Mouse (Mus musculus) macrophage (primary cell): ENCODE data around the gene Cntnap2. TPM values are rescaled to one million over a fixed set of nuclear protein-coding genes. Genes with fewer than 3 reads are reported as not detected.

Experiments
- H3K27ac ChIP-seq: fragments of 350-480 bp; formaldehyde crosslinking; 2 replicates; pipeline ENCODE4 v1.9.0; 2021
- H3K36me3 ChIP-seq: fragments of 350-480 bp; formaldehyde crosslinking; 2 replicates; pipeline ENCODE4 v1.9.0; 2021; ENCODE audit errors: inconsistent target
- H3K4me3 ChIP-seq: fragments of 350-480 bp; formaldehyde crosslinking; 2 replicates; pipeline ENCODE4 v1.9.0; 2021; ENCODE audit errors: inconsistent target
- H3K79me2 ChIP-seq: fragments of 350-480 bp; formaldehyde crosslinking; 2 replicates; pipeline ENCODE4 v1.9.0; 2021; ENCODE audit errors: inconsistent target
- WGBS: methylation state at CpG from one replicate; pipeline ENCODE4 v1.1.7; 2026; ENCODE audit warnings: inconsistent platforms; ENCODE audit not compliant: missing documents; 5-methylcytosine and 5-hydroxymethylcytosine counted together
- polyA plus RNA-seq: library from polyadenylated mRNA; stranded (reverse); fragments of 250-400 nt; gene quantifications from 3 replicates; pipeline ENCODE4 v1.2.4, GENCODE M21; 2018; ENCODE audit warnings: inconsistent platforms

Cntnap2 gene
- polyA plus RNA-seq, 1 experiment from 2014 or later: not detected

DNA sequence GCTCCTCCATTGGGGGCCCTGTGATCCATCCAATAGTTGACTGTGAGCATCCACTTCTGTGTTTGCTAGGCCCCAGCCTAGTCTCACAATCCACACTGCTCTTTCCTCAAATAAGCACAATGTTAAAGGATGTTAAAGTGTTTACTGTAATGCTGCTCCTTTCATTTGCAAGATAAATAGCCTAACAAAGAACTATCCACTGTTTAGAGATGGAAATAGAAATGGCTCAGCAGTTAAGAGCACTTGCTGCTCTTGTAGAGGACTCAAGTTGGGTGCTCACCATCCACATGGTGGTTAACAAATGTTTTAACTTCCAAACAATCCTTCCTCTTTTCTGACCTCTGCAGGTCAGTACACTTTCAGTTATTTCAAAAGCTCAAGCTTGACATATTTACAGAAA, 1022.3 kb downstream of the Cntnap2 start:
- no peaks in the 10 kb centered on the region for H3K36me3 ChIP-seq
- no peak overlapping the region for H3K4me3 ChIP-seq
- no peak overlapping the region for H3K27ac ChIP-seq
- H3K79me2 ChIP-seq: no peaks in the 10 kb centered on the region

DNA sequence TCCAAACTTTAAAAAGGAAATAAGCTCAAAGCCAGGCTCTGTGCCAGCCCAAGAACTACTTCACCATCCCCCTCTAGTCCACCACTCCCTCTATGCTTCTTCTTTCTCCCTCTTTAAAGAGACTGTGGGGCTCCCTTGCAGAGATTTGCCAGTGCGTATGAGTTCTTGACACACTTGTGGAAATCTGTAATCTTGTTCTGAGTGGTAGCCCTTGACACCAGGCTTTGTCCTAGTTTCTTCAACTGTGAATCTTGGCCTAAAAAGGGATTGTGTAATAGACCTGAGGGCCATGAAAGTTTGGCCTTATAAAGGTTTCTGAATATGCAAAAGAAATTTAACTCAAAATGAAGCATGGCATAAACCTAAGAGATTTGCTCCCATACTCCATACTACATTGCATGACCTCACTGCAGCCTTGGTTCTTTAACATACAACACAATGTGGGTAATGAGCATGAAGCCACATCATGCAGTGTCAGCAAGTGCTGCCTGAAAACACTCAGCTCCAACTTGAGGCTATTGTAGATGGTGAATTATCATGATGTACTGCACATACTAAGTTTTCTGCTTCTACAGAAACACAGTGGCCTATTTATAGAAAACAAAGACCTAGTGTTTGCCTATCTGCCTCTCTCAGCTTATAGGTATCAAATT, 1084.2 kb downstream of the Cntnap2 start:
- H3K4me3 ChIP-seq: no peak overlapping the region
- no peaks in the 10 kb centered on the region for H3K79me2 ChIP-seq
- H3K36me3 ChIP-seq: no peaks in the 10 kb centered on the region
- WGBS: 100% methylated on average over 1 of the region's 1 CpGs
- H3K27ac ChIP-seq: no peak overlapping the region

DNA sequence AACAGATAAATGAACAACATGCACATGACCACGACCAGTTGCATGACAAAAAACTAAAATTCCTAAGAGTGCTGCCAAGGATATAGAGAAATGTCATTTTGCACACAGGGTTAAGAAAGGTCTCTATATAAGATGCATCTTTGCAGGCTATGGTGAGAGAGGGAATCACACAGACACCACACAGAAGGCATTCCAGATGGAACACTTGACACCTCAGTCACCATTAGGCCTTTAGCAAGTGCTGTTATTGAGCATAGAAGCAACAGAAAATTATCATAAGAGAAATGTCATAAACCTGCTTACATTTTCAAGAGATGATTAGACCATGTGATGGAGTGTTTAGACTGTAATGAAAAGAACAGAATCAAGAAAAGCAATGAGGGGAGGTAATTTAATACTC, 1107.7 kb downstream of the Cntnap2 start:
- no peaks in the 10 kb centered on the region for H3K79me2 ChIP-seq
- no peak overlapping the region for H3K27ac ChIP-seq
- no peaks in the 10 kb centered on the region for H3K36me3 ChIP-seq
- 70% methylated on average over 1 of the region's 1 CpGs for WGBS
- no peak overlapping the region for H3K4me3 ChIP-seq

DNA sequence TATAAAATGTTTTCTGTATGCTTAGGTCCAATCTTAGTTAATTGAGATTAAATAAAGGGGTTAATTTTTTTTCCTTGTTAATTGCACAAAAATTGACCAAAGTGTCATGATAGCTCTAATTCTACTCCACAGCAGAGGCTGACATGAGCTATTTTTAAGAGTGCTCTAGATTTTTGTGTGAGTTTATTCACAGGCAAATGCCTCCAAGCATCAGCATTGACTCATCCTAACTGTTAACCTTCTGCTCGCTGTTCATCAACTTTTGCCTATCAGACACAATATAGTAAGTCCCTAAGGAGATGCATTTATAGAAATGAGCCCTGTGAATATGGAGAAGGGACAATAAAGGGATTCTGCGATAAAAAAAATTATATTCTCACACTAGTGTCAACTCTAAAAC, 1138.1 kb downstream of the Cntnap2 start:
- H3K27ac ChIP-seq: no peak overlapping the region
- WGBS: 88% methylated on average over 2 of the region's 2 CpGs

DNA sequence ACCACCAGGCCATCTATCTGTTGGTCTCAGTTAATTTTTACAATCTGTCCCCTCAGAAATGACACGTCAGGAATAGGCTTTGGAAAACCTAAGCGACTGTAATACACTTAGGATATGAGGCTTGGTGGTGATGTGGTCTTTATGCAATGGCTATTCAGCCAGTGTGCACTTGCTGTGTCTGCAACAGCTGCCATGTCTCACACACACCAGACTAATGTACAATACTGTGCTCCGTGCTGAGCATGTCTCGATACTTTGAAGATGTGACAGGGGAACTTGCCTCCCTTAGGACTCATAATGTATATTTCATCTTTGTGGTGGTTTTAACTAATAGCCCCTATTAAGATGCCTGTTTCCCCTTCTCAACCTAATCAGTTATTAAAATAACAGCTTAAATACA, 1142.7 kb downstream of the Cntnap2 start:
- Histone ChIP-seq H3K27ac (no peak overlapping the region), H3K4me3 (no peak overlapping the region), H3K36me3 (no peaks in the 10 kb centered on the region), H3K79me2 (no peaks in the 10 kb centered on the region)
- WGBS: 89% methylated on average over 4 of the region's 4 CpGs

More for the DNA sequence above, 1138.1 kb downstream of the Cntnap2 start:
- Histone ChIP-seq H3K4me3 (no peak overlapping the region), H3K79me2 (no peaks in the 10 kb centered on the region), H3K36me3 (no peaks in the 10 kb centered on the region)

DNA sequence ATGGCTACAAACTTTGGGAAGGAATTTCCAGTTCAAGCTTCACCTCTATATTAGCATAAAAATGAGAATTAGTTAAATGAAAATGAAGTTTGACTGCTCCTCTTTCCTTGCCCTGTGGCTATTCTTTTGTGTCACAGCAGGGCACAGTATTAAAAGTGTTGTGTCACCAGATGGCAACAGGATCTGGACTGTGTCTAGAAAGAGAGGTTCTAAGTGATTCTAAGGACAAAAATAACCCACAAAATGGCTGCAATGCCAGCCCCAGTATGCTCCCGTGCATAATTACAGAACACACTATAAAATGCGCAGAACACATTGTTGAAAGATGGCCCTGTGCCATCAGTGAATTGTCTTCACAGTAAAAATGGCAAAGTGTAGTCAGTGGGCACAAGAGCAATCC, 1146.4 kb downstream of the Cntnap2 start:
- H3K79me2 ChIP-seq: no peaks in the 10 kb centered on the region
- no peak overlapping the region for H3K27ac ChIP-seq
- H3K4me3 ChIP-seq: no peak overlapping the region
- WGBS: 83% methylated on average over 2 of the region's 2 CpGs
- no peaks in the 10 kb centered on the region for H3K36me3 ChIP-seq

DNA sequence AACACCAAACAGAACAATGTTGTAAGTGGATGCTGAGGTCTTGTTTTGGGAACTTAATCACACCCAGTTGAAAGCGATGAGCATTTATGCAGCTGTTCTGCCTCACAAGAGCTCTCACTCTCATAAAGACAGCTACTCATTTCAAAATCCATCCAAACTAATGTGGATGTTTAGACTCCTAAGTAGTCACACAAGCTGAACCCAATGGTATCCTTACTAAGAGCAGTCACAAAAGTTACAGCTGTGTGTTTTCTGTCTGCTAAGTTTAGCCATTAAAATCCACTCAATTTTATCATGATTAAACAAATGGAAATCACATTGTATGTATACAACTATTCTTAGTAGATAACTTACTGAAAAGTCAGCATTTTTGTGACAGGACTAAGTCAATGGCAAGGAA, 1173.7 kb downstream of the Cntnap2 start:
- WGBS: 100% methylated on average over 1 of the region's 1 CpGs
- Histone ChIP-seq H3K4me3 (no peak overlapping the region), H3K27ac (no peak overlapping the region), H3K79me2 (no peaks in the 10 kb centered on the region), H3K36me3 (no peaks in the 10 kb centered on the region)

DNA sequence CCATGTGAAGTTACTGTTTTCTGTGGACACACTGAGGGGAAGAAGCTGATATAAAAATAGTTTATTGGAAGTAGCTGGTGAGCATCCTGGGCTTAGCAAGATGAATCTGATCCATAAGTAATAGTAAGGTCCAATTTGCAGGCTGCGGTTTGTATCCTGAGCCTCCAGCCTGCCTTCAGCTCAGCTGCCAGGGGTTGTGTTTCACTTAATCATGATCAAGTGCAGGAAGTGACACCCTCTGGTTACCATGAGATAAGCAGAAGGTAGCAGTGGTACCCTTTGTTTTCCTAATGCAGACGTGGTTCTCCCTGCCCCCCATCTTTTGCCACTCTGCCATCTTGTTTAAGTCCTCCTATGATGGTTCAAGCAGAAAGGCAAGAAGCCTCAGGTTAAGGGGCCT, 1181.2 kb downstream of the Cntnap2 start:
- Histone ChIP-seq H3K27ac (no peak overlapping the region), H3K4me3 (no peak overlapping the region), H3K79me2 (no peaks in the 10 kb centered on the region), H3K36me3 (no peaks in the 10 kb centered on the region)
- WGBS: 27% methylated on average over 2 of the region's 2 CpGs

DNA sequence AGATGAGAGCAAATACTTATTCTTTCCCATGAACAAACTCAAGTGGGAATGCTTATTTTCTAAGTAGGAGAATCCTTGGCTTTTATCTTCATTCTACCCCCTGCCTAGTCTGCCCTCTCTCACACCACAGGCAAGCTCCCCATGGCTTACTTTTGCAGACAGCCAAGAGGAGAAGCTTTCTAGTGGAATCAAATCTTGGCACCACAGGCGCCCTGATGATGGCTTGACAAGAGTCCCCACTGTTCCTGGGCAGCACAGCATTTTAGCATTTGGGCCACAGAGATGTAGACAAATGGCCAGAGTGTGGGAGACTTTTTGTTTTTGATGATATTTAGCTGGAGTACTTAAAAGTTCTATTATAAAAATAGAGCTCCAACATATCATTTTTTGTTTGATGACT, 1204.0 kb downstream of the Cntnap2 start:
- 80% methylated on average over 1 of the region's 1 CpGs for WGBS
- Histone ChIP-seq H3K27ac (no peak overlapping the region), H3K36me3 (no peaks in the 10 kb centered on the region), H3K79me2 (no peaks in the 10 kb centered on the region), H3K4me3 (no peak overlapping the region)

DNA sequence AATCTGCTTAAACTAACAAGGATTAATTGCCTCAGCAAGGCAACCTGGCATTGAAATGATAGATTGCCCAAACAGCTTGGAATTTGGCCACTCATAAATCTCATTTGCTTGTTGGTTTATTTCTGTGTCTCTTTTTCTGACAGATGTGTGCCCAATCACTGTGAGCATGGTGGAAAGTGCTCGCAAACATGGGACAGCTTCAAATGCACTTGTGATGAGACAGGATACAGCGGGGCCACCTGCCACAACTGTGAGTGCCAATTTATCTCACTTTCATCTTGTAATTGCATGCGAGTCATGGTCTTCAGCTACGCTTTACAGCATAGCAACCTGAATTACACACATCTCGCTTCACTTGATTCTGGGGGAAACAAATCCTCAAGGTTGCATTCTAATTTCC, 1287.8 kb downstream of the Cntnap2 start:
- H3K36me3 ChIP-seq: no peaks in the 10 kb centered on the region
- H3K4me3 ChIP-seq: no peak overlapping the region
- H3K27ac ChIP-seq: no peak overlapping the region
- 92% methylated on average over 5 of the region's 5 CpGs for WGBS
- no peaks in the 10 kb centered on the region for H3K79me2 ChIP-seq

DNA sequence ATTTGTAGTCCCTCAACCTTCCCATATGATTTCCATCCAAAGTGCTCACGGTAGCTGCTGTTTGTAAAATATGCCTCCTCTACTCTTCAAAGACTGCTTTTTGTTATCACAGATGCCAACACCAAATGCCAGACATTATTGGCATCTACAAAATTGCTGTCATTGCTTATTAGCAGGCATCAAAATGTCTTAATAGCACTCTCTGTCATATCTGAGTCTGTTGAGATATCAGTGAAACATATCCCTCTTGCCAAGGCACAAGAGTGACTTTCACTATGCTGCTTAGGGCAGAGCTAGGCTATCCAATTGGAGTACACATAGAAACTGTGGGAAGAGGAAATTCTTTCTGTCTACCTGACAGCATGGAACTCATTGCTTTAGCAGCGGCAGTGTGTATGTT, 1301.9 kb downstream of the Cntnap2 start:
- no peak overlapping the region for H3K4me3 ChIP-seq
- H3K36me3 ChIP-seq: no peaks in the 10 kb centered on the region
- 96% methylated on average over 2 of the region's 2 CpGs for WGBS
- no peaks in the 10 kb centered on the region for H3K79me2 ChIP-seq
- H3K27ac ChIP-seq: no peak overlapping the region

DNA sequence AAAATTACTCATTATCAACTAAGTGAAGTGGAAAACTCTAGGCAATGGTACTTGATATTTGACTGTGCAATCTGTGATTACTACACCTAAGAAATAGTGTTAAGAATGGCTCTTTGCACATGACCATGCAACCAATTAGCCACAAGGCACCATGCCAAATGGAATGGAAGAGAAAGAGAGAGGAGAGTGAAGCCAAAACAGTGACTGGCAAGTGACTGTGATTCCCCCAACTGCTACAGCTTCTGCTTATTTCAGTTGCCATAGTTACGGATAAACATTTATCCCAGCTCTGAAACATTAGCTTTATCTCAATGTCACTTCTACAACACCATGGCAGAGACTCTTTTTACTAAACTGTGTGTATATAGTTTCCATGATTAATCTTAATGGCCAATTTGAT, 1303.0 kb downstream of the Cntnap2 start:
- WGBS: 100% methylated on average over 1 of the region's 1 CpGs

DNA sequence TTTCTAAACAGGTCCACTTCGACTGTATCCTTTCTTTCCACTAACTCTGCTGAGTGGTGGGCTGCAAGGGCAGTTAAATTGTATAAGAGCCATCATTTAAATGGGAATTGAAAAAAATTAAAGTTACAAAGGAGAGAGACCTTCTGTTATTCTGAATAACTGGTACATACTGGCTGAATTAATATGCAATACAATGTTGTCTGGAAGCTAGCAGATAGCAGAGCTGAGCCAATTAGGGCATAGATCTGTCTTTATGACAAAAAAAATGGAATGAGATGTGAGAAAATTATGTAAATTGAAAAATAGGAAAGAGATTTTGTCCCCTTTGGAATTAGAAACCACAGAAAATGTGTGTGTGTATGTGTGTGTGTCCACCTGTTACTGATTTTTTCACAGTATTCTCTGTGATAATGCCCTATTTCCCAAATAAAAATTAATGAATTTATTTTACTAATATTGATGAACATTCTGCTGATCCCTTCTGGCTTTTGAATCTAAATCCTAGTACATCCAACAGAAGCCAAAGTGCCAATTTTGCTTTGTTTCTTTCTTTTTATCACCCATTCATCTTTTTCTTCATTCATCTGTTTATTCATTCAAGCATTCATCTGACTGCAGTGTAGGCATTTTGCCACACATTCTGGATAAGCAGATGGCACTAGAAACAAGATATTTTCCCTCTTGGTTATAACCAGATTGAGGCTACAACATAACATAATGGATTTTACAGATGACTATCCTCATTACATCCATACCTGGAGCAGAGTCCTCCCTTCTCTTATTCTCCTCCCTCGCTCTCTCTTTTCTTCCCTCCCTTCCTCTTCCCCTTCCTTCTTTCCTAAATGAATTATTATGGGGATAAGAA, 1339.8 kb downstream of the Cntnap2 start:
- H3K4me3 ChIP-seq: no peak overlapping the region
- no peaks in the 10 kb centered on the region for H3K36me3 ChIP-seq
- H3K27ac ChIP-seq: no peak overlapping the region
- WGBS: 67% methylated on average over 2 of the region's 2 CpGs
- H3K79me2 ChIP-seq: no peaks in the 10 kb centered on the region

More for the DNA sequence above, 1303.0 kb downstream of the Cntnap2 start:
- H3K27ac ChIP-seq: no peak overlapping the region
- no peak overlapping the region for H3K4me3 ChIP-seq
- no peaks in the 10 kb centered on the region for H3K36me3 ChIP-seq
- no peaks in the 10 kb centered on the region for H3K79me2 ChIP-seq

DNA sequence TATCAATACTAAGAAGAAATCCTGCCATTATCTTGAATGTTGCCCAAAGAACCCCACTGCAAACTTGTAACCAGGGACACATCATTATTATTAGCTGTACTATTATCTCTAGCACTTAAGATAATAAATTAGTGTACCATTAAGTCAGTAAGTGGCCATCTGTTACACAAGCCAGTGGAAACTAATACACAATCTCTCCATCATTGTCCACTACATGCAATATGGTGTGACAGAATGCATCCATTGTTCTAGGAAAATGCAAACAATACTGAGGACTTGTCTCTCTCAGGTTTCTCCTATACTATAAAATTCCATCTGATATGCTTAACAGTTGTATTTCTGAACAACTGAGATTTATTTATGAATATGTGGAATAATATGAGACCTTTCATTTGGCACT, 1355.0 kb downstream of the Cntnap2 start:
- Histone ChIP-seq H3K4me3 (no peak overlapping the region), H3K79me2 (no peaks in the 10 kb centered on the region), H3K27ac (no peak overlapping the region)

DNA sequence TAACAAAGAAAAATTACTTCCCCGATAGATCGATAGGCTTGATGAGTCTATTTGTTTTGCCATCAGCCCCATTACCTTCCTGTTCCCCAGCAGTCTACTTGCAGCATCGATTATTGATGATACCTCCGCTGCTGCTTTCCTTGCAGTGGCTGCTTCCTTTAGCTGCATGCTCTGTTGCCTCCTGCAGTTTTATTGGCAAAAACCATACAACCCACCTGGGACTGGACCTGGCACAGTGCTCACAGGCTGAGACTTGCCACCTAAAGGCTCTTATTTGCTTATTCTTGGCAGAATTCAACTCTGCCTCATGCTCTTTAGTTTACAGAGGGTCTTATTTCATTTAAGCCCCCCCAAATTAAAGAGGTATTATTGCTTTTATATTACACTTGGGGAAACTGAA, 1355.4 kb downstream of the Cntnap2 start:
- WGBS: 91% methylated on average over 4 of the region's 4 CpGs
- Histone ChIP-seq H3K27ac (no peak overlapping the region), H3K79me2 (no peaks in the 10 kb centered on the region), H3K4me3 (no peak overlapping the region), H3K36me3 (no peaks in the 10 kb centered on the region)

More for the DNA sequence above, 1355.0 kb downstream of the Cntnap2 start:
- H3K36me3 ChIP-seq: no peaks in the 10 kb centered on the region
